Mouse (Mus musculus): ENCODE measurements at regions not wholly inside any gene's neighbourhood (a gene's known extent, or its start where the extent isn't known, plus 50 kb on each side); places are given as distances from the start of the nearest gene placed in this dataset.

GRCm38 (mm10) chr4:131346727-131347126 is 402.5 kb downstream of the Matn1 start:
- TF ChIP-seq CTCF (IDR thresholded peaks at IDR 0.05; ENCODE audit: borderline replicate concordance, insufficient read depth, low read depth, low read length) (no peak), POLR2A (IDR thresholded peaks at IDR 0.05; ENCODE audit: borderline replicate concordance, insufficient read depth, low read length) (no peak)

Measured in cerebellum, adult 2 months (tissue).